Mouse (Mus musculus) ZHBTc4 (cell line): Measurements from ENCODE around the gene Elmsan1.
A peak's percentile ranks its signal among the peaks of the same experiment; 100 is the strongest.

Experiments used
- DNase-seq: peaks from one replicate; pipeline ENCODE4 v3.0.0-alpha.2; 2011; ENCODE audit warnings: low read depth, low spot score

The Elmsan1 gene

DNA sequence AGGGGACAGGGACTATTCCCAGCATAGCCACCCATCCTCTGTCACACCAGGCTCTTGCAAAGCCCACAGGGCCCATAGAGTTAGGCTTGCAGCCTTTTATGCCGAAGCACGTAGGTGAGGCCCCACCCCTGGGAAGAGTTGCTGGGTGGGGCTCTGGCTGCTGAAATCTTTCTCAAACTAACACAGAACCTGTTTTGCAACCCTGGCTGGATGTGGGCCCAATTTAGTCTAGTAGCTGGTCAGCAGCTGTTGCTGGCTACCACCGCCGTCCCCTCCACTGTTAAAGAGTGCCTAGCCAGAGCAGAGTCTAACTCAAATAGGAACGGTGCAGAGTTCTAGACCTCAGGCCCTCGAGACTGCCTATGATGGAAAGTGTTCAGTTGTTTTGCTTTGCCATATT, 43.8 kb downstream of the Elmsan1 start:
- no peak for DNase-seq

GRCm38 (mm10) chr12:84174190-84174811, 44.4 kb downstream of the Elmsan1 start:
- no peak for DNase-seq

DNA sequence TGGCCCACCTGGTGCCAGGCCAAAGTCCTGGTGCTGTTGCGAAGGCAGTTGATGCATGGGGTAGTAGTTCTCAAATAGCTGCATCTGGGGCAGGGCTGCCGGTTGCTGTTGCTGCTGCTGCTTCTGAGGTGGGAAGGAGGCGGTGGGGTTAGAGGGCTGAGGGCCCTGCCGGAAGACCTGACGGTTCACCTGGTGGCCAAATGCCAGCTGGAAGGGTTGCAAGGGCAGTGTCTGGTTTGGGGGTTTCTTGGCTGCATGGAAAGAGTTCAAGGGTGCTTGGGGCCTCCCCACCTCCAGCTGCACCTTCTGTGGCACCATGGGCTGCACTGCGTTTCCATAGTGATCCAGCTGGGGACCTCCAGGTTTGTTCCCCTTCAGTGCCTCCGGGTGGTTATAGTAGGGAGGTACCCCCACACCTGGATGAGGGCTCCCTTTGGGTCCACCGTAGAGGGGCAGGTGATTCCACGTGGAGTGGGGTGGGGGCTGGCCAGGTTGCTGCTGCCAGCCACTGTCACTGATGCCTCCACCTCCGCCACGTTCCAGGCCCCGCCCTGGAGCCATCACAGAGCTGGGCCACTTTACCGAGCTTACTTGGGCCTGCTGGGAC, 45.3 kb downstream of the Elmsan1 start:
- no peak for DNase-seq

DNA sequence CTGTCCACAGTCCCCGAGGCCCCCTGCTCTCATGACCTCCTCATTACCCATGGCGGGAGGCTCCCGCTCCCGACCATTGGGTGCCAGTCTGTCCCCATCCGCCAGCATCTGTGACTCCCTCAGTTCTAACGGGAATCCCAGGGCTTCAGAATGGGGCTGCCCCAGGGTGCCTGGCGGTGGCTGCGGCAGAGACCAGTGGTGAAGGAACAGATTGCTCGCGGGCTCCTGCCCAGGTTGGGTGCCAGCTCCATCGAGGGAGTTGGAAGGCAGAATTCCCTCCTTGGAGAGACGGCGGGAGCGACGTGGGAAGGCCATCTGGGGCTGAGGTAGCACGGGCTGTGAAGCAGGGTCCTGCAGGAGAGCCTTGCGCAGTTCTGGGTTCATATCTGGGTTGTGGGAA, 45.8 kb downstream of the Elmsan1 start:
- DNase-seq = no peak

DNA sequence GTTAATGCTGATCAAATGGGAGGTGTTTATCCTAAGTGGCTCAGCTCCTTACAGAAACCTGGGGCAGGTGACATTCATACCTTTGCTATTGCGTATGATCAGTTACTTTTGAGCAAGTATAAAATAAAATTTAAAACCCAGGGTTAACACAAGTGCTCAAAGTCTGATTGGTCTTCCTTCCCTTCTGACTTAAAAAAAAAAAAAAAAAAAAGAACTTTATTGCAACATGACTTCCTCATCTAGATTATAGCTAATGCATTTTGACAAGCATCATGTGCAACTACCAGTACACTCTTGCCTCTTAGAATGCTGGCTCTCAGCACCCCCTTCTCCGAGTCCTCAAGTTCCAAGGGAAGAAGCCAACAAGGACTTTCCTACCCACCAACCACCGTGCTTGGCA, 46.5 kb downstream of the Elmsan1 start:
- DNase-seq = no peak

DNA sequence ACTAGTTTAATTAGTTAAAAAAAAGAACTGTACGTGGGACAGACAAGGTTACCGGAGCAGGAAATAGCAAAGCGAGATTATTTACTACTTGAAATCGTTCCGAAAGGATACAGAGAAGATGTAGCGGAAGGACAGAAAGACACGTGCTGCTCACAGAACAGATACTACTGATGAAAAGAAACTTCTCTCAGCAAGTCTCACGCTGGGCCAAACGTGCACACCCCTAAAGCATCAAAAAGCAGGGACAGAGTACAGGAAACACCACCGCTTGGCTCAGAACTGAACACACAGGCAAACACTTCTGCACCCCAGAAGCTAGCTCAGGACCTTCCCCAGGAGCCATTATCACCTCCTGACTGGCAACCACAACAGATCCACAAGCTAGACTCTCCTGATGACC, 48.1 kb downstream of the Elmsan1 start:
- DNase-seq = no peak

GRCm38 (mm10) chr12:84165631-84166373, 52.9 kb downstream of the Elmsan1 start:
- no peak for DNase-seq

DNA sequence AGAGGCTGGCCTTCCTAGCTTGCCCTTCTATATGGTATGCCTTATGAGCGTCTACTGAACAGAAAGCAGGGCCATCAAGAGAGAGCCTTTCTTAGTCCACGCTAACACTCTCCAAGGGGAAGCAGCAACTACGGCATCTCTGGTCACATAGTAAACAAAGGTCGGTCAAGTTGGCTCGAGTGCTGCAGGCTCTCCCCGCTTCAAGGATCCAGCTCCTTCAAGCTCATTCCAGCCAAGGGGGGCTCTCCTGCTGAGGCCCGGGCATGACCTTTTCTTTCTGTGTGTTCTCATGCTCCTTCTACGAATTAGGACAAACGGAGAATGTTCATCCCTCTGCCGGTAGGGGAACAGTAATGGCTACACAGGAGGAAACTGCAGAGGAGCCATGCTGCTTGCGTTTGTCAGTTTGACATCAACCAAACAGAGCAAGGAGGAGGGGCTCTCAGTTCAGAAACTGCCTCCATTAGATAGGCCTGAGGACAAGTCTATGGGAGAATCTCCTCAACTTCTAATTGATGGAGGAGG, 55.0 kb downstream of the Elmsan1 start:
- peak; percentile 76 for DNase-seq

- peak; percentile 70 for DNase-seq
Measured at GRCm38 (mm10) chr12:84163133-84163532, 55.5 kb downstream of the Elmsan1 start.

GRCm38 (mm10) chr12:84161616-84162433, 56.9 kb downstream of the Elmsan1 start:
- peak; percentile 88 for DNase-seq

- peak; percentile 31 for DNase-seq
Measured at GRCm38 (mm10) chr12:84161116-84161515, 57.6 kb downstream of the Elmsan1 start.

- DNase-seq = no peak
Measured at GRCm38 (mm10) chr12:84160491-84160890, 58.2 kb downstream of the Elmsan1 start.

DNA sequence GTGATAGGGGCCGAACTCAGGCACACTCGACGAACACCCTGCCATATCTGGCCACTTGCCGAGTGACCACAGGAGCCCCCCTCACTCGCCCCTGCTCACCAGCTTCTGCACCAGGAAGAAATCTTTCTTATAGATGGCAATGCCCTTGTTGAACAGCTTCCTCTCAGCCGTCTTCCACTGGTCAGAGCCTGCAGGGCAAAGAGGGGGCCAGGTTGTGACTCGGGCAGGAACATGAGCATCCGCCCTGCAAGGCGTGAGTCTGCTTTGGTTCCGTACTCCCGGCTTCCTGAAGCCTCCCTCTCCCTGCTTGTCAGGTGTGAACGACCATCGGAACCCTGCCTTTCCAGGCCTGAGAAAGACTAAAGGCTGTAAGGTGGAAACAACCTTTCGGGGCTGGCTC, 60.5 kb downstream of the Elmsan1 start:
- DNase-seq = peak; percentile 31

DNA sequence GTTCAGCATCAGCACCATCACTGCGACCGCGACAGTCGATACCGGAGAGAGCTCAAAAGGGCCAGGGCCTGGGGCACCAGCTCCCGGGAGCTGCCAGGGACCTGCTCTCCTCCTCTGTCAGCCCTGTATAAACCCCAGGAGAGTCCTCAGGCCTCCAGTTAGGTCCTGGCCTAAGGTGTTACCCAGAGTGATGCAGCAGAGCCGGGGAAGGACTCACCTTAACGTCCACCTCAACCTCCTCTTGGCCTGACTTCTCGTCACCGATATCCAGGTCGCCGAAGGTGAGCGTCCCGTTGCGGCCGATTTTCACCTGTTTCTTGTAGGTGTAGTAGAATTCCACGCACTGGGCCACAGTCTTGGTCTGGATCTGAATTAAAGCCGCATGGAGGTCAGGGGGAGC, 62.5 kb downstream of the Elmsan1 start:
- no peak for DNase-seq

DNA sequence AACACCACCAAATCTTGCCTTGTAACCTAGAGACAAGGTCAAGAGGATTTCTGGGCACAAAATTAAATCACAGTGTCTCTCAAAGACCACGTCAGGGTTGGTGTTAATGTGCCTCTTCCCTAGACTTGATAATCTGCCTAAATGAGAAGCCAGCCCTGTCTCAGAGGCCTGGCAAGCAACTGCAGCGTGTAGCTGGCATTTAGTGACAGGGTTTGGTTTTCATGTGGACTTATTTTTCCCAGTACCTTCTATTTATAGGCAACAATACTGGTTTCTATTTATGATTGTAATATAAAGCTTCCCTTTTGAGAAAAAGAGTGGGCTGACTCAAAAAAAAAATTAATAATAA, 63.2 kb downstream of the Elmsan1 start:
- no peak for DNase-seq

GRCm38 (mm10) chr12:84154786-84155522, 63.7 kb downstream of the Elmsan1 start:
- DNase-seq = no peak

GRCm38 (mm10) chr12:84153414-84153813, 65.3 kb downstream of the Elmsan1 start:
- no peak for DNase-seq

DNA sequence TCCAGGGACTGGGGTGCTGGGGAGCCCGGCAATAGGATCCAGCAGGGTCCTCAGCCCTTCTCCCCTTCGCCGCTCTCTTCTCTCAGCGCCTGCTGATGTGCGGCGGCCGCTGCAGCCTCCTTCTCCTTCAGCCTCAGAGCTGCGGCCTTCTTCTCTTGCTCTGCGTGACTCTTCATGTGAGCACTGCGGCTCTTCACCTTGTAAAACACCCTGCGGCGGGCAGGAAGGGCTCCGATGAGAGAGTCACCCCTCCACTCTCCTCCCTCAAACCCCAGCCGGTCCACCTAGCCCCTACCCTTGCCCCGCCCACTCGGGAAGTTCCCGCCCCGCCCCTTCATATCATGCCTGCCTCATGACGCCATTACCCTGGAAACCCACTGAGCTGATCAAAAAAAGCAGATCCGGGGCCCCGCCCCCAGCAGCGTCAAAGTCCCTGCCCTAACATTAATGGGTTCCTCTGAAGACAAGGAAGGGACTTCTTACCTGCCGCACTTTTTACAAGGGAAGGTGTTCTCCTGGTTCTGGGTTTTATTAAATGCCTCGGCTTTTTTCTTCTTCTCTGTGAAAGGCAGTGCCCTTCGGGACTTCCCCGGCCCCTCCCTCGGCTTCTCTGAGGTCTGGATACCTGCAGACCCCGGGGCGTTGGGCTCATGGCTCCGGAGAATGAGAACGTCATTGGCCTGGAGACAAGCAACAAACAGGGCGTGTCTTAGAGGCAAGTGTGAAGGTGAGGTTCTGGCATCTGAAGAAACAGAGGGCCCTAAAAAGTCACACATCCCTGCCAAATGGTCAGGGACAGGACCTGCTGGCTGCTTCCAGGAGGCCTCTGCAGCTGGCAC, 66.1 kb downstream of the Elmsan1 start:
- peak; percentile 90 for DNase-seq

DNA sequence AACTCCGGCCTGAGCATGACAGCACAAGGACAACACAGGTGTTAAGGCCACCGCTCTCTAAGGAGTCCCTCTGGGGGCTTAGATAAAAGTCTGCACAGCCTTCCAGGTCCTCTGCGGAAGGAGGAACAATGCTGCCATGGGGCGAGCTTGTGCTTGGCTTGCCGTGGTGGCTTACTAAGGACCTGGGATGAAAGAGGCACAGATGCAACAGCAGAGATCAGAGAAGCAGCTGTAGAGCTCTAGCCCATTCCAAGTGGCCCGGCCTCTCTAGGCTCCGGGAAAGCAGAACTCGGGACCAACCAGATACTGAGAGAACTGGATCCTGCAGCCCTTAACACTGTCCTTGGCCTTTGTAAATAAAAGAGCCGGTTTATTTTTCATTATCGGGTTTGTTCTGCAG, 66.8 kb downstream of the Elmsan1 start:
- DNase-seq = no peak

DNA sequence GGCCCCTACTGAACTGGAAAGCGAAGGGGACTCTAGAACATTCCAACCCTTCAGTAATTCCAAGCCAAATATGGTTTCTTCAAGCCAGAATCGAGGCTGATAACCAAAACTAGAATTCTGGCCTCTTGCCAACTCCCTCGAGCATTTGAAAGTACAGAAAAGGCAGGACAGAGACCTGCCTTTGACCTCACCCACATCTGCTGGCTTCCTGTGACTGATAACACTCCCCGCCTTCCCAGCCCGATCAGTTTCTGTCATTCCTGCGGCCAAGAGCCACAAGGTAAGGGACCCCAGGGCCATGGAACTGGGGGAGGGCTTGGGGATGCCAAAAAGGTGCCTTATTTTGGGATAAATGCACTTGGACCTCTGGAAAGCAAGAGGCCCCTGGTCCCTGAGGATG, 67.7 kb downstream of the Elmsan1 start:
- DNase-seq = no peak
